Mouse (Mus musculus) lung, embryonic 16.5 days (tissue): ENCODE data around the gene Ferd3l. TPM values are rescaled to one million over a fixed set of nuclear protein-coding genes. Genes with fewer than 3 reads are reported as not detected.

ENCODE experiments used
- ATAC-seq: fragments of 200-750 bp; cut with Nextera tagmentation; 2 replicates; pipeline ENCODE4 v1.8.0; 2017; ENCODE audit warnings: low read depth, mild to moderate bottlenecking, moderate library complexity
- H3K27ac ChIP-seq: fragments of 300-500 bp; sonication (generic); 2 replicates; pipeline ENCODE4 v1.5.1; 2014; ENCODE audit warnings: mild to moderate bottlenecking, control low read depth, low read length
- H3K27me3 ChIP-seq: fragments of 300-500 bp; sonication (generic); 2 replicates; pipeline ENCODE4 v1.6.1; 2014; ENCODE audit warnings: low read depth, low read length, mixed read lengths; ENCODE audit not compliant: control insufficient read depth, insufficient read depth
- H3K36me3 ChIP-seq: fragments of 300-500 bp; sonication (generic); 2 replicates; pipeline ENCODE4 v1.6.1; 2014; ENCODE audit warnings: low read length; ENCODE audit not compliant: control insufficient read depth, insufficient read depth
- H3K4me1 ChIP-seq: fragments of 300-500 bp; sonication (generic); replicated peaks from 2 replicates; pipeline ENCODE4 v1.6.1; 2014; ENCODE audit warnings: low read length, mixed read lengths; ENCODE audit not compliant: control insufficient read depth, insufficient read depth
- H3K4me2 ChIP-seq: fragments of 300-500 bp; sonication (generic); 2 replicates; pipeline ENCODE4 v1.6.1; 2014; ENCODE audit warnings: low read depth, low read length, control low read depth
- H3K4me3 ChIP-seq: fragments of 300-500 bp; sonication (generic); 2 replicates; pipeline ENCODE4 v1.5.1; 2014; ENCODE audit warnings: mild to moderate bottlenecking, low read length, control low read depth
- H3K9ac ChIP-seq: fragments of 300-500 bp; sonication (generic); 2 replicates; pipeline ENCODE4 v1.6.1; 2014; ENCODE audit warnings: low read length, control low read depth
- H3K9me3 ChIP-seq: fragments of 300-500 bp; sonication (generic); 2 replicates; pipeline ENCODE4 v1.6.1; 2016; ENCODE audit warnings: low read length; ENCODE audit not compliant: control insufficient read depth
- WGBS: fragments of 180-500 bp; shearing (Covaris S2); extraction: QIAGEN DNeasy Blood & Tissue Kit; methylation state at CpG from one replicate; pipeline ENCODE4 v1.1.7; 2014; 5-methylcytosine and 5-hydroxymethylcytosine counted together
- polyA plus RNA-seq: library from polyadenylated mRNA; unstranded; fragments of >200 nt; fragmentation: Nextera tagmentation; extraction: Ambion mirVana; gene quantifications from 2 replicates; pipeline ENCODE4 v1.2.1, GENCODE M21; 2015

Ferd3l gene
- polyA plus RNA-seq, 1 experiment from 2014 or later, result not detected

DNA sequence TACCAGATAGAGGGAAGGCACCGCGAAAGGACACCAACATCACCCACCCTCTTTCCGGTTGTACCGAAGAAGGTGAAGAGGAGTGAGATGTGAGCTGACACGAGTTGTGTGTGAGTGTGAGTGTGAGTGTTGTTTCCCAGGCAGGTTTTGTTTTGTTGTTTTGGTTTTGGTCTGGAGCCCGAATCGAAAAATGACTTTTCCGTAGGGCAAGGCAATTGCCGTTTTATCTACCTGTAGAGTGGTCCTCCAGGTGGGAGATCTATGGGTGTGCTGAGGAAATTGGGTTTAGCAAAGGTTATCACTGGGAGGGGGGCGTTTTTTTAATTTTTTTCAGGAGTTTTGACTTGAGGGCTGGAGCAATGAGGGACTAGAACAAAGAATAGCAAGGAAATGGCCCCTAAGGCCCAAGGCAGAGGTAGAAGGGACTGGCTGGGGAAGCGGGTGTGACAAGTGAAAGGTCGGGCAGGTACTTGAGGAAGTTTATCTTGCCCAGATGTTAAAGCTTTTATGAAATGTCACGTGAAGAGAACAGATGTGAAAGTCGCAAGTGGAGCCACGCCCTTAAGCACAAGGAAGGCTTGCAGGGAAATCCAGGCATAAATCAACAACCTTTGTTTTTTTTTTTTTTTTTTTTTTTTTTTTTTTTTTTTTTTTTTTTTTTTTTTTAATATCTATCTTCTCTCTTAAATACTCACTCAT, 35.6 kb downstream of the Ferd3l start:
- Histone ChIP-seq H3K9me3 (no peaks in the 10 kb centered on the region), H3K4me2 (no peak overlapping the region), H3K9ac (no peak overlapping the region), H3K27me3 (peaks cover 85% of the 10 kb centered on the region), H3K36me3 (no peaks in the 10 kb centered on the region), H3K27ac (no peak overlapping the region), H3K4me1 (peaks cover 4% of the 10 kb centered on the region; the same call in 1 of the 2 replicates), H3K4me3 (no peak overlapping the region)
- no peak for ATAC-seq
- 16% methylated on average over 15 of the region's 15 CpGs for whole genome bisulfite sequencing

DNA sequence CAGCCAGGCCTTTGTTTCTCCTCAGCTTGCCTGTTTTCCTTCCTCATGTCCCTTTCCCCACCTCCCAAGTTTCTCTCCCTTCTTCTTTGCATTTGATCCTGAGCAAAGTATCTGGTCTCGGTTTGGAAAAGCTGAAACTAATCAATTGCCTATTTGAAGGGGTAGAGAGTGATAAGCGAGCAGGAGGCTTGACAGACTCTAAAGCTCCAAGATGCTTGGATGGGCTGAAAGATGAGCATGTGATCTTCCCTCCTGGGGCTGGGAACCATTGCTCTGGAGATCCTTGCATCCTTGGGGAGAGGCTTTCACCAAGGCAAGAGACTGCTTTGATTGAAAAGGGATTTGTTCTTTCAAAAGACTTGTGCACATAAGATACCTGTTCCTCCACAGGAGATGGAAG, 36.2 kb downstream of the Ferd3l start:
- Histone ChIP-seq H3K36me3 (no peaks in the 10 kb centered on the region), H3K9me3 (no peaks in the 10 kb centered on the region), H3K27me3 (peaks cover 85% of the 10 kb centered on the region), H3K4me1 (peaks cover 3% of the 10 kb centered on the region; the same call in 1 of the 2 replicates), H3K4me2 (no peak overlapping the region), H3K27ac (no peak overlapping the region), H3K4me3 (no peak overlapping the region), H3K9ac (no peak overlapping the region)
- ATAC-seq, result no peak
- 27% methylated on average over 2 of the region's 2 CpGs for WGBS

DNA sequence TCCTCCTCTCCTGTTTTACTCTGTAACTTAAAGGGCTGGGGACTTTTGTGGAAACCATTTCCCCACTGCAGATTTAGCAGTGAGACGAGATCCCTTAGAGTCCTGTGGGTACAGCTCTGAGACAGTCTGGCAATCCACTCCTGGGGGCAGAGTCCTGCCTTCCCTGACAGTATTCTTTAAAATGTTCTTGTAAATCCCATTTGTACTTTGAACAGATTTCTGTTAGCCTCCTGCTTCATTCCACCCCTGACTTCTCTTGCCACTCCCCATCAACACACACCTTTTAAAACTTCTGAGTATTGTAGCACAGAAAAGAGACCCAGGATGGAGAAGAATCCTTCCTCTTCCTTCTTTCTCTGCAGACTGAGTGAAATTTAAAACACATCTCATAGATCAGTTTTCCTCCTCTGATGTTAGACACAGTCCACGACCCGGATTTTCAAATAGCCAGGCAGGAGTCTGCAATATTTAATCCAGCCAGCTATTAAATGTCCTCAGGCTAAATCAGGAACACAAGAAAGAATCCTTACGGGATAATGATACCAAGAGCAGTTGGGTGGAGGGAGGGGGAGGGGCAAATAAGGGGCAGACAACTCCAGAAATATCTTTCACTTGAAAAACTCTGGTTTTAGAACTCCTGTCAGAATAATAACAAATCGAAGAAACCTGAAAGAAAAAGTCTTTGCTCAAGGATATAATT, 37.6 kb downstream of the Ferd3l start:
- Histone ChIP-seq H3K27ac (no peak overlapping the region), H3K36me3 (no peaks in the 10 kb centered on the region), H3K4me1 (peaks cover 3% of the 10 kb centered on the region; the same call in 1 of the 2 replicates), H3K27me3 (peaks cover 88% of the 10 kb centered on the region), H3K4me3 (no peak overlapping the region), H3K4me2 (no peak overlapping the region), H3K9ac (no peak overlapping the region), H3K9me3 (no peaks in the 10 kb centered on the region)
- no peak for ATAC-seq
- WGBS, result 10% methylated on average over 5 of the region's 5 CpGs

DNA sequence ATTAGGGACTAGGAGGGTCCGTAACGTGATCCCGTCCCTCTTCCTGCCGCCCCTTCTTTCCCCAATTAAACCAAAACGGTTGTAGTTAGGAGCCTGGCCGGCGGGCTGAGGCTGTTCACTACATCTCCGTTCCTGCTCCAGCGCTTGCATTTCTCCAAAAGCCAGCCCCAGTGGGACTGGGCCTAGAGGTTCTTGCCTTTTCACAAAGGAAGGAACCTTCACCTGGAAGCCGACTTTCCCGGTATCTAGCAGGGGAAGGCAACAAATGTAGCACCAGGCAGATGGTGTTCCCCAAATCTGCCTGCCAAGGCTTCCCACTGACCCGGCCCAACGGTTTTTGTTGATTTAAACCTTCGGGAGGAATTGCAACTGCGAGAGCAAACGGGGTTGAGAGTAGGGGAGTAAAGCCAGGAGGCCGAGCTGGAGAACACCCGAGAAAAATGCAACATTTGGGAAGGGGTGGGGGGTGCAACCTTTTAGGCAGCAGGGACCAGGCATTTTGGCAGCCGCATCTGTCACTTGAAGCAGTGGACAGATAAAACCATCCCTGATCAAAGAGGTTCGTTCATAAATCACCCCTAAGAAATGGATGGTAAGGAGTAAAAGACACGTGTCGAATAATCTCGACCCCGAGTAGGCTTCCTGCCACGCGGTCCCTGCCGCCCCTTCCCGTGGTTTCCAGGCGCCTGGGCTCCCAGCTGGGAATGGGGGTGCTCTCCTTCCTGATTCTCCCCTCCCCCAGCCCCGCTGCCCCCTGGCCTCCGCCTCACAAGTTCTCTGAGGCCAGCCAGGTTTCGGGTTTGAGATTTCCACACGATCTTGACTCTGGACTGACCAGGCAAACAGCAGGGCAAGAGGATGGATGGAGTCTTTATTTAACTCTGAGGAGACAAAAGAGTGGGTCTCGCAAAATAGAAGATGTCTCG, 38.5 kb downstream of the Ferd3l start:
- ATAC-seq, result no peak
- WGBS, result 1% methylated on average over 35 of the region's 35 CpGs
- Histone ChIP-seq H3K4me1 (peaks cover 3% of the 10 kb centered on the region; the same call in 1 of the 2 replicates), H3K9ac (no peak overlapping the region), H3K27me3 (peaks cover 89% of the 10 kb centered on the region), H3K4me2 (peak overlapping the region; percentile 9; the same call in 1 of the 2 replicates), H3K36me3 (no peaks in the 10 kb centered on the region), H3K27ac (no peak overlapping the region), H3K4me3 (no peak overlapping the region; the same call in 1 of the 2 replicates), H3K9me3 (no peaks in the 10 kb centered on the region)

DNA sequence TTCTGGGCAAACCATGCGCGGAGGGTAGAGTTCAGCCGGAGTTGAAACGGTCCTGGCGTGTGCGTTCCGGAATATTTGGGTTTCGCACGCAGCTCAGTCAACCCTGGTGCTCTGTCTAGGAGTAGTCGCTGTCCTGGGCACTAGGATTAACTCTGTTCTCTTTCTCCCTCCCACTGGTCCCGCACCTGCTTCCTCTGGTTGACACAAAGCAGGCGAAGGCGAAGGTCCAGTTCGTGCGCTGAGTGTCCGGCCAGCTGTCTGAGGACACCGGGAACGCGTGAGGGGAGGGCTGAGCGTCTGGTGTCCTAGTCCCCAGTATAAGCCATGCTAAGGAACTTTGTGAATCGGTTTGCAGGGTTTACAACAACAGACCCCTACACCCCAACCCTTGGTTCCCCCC, 39.3 kb downstream of the Ferd3l start:
- ATAC-seq, result no peak
- WGBS, result 2% methylated on average over 21 of the region's 21 CpGs
- Histone ChIP-seq H3K9me3 (no peaks in the 10 kb centered on the region), H3K4me3 (no peak overlapping the region), H3K36me3 (no peaks in the 10 kb centered on the region), H3K4me1 (peaks cover 3% of the 10 kb centered on the region; the same call in 1 of the 2 replicates), H3K27ac (no peak overlapping the region), H3K4me2 (peak overlapping the region; percentile 10; the same call in 1 of the 2 replicates), H3K27me3 (peaks cover 81% of the 10 kb centered on the region), H3K9ac (no peak overlapping the region)

DNA sequence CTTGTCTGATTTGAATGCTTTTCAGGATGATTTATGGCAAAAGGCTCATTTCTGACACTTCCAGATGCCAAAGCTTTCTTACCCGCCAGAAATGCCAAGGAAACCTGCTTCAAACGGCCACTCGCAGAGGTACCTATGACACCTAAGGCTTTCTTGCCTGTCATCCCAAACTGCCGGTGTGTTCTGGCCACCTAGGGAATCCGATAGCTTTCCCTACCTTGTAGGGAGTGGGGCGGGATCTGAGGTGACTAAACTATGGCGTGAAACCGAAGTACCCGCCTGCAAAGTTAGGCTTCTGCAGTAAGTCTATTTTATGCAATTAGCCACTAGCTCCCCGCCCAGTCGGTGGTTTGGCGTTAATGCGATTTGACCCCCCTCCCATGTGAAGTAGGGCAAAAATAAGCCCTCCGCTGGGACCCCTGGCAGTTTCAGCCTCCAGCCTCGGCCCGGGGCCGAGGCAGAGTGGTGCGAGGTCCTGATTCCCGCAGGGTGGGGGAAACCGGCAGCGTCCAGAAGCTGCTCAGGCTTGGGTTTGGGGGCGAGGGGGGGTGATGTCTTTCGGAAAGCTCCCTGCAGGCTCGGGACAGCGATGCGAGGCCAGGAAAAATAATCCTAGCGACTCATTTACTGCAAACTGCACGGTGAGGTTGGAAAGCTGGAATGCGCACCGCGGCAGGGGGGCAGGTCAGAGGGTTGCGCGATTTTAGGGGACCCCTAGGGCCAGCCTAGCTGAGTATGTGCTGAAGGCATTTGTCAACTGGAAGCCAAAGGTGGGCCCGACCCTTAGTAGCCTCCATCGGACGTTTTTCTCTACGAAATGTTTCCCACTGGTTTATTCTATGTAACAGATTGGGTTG, 40.0 kb downstream of the Ferd3l start:
- peaks cover 3% of the 10 kb centered on the region; the same call in 1 of the 2 replicates for H3K4me1 ChIP-seq
- H3K4me2 ChIP-seq, result no peak overlapping the region
- H3K9me3 ChIP-seq, result no peaks in the 10 kb centered on the region
- H3K4me3 ChIP-seq, result no peak overlapping the region
- ATAC-seq, result no peak
- H3K9ac ChIP-seq, result no peak overlapping the region
- H3K27ac ChIP-seq, result no peak overlapping the region
- no peaks in the 10 kb centered on the region for H3K36me3 ChIP-seq
- peaks cover 75% of the 10 kb centered on the region for H3K27me3 ChIP-seq
- WGBS, result 2% methylated on average over 37 of the region's 37 CpGs

DNA sequence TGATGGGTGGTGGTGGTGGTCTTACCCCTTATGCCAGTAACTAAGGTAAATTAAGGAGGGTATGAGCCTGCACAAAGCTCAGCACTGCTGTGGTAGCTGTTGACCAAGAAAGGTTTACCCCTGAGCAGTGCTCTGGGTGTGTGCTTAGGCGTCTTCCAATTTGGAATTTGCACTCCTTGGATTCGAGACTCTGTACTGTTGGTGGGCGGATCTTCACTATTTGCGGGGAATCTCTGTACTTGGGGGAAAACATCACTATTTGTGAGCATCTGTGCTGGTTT, 40.6 kb downstream of the Ferd3l start:
- Histone ChIP-seq H3K27me3 (peaks cover 73% of the 10 kb centered on the region), H3K9ac (no peak overlapping the region), H3K4me1 (peaks cover 3% of the 10 kb centered on the region; the same call in 1 of the 2 replicates), H3K4me3 (no peak overlapping the region), H3K36me3 (no peaks in the 10 kb centered on the region), H3K4me2 (no peak overlapping the region), H3K27ac (no peak overlapping the region), H3K9me3 (no peaks in the 10 kb centered on the region)
- 10% methylated on average over 4 of the region's 4 CpGs for WGBS
- no peak for ATAC-seq
